Mouse (Mus musculus): ENCODE data around the gene Slc46a3. TPM values are rescaled to one million over a fixed set of nuclear protein-coding genes. Genes with fewer than 3 reads are reported as not detected.

The Slc46a3 gene
- total RNA-seq, 2 experiments from 2014 or later, result 6.6 to 6.8 TPM

DNA sequence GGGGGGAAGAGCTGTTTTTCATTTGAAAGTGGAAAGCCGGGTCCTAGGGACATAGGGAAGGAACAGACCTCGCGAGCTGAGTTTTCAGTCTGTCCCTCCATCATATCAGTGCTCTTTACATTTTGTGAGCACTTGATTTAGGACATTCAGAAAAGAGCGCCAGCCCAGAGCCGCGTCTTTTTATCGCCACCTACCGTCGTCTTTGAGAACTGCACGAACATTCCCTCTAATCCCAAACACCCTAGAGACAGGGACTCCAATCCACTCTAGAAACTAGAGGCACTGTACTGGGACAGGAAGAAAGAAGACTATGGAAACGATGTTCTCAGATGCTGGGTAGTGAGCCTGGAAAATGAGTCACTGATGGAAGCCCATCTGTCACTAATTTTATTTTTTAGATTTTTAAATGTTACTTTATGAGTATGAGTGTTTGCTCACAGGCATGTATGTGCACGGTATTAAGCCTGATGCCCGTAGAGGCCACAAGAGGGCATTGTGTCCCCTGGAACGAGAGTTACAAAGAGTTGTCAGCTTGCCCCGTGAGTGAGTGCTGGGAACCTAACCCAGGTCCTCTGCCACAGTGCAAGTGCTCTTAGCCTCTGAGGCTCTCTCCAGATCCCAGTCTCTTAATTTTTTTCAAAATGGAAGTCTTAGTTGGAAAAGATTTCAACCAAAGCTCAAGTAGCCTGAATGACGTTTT, 46.3 kb downstream of the Slc46a3 start:
- peak; percentile 72 to 77 for DNase-seq (ENCODE audit: low spot score in 2 of 2)

DNA sequence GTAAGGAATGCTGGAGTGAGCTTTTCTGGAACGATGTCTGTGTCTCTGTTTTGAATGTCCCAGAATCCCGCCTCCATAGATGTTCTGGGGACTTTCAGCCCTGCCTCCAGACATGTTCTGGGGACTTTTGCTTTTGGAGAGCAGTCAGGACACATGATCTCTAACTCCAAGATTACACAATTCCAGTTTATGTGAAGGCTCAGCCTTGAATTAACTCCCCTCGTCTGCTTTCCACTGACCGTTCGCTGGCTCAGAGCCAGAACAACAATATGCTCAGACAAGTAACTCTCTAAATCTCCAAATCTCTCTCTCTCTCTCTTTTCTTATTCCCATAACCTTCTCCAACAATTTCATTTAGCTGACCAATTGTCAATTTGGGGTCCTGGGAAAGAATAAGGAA, 47.3 kb downstream of the Slc46a3 start:
- no peak for DNase-seq (ENCODE audit: low spot score in 2 of 2)

DNA sequence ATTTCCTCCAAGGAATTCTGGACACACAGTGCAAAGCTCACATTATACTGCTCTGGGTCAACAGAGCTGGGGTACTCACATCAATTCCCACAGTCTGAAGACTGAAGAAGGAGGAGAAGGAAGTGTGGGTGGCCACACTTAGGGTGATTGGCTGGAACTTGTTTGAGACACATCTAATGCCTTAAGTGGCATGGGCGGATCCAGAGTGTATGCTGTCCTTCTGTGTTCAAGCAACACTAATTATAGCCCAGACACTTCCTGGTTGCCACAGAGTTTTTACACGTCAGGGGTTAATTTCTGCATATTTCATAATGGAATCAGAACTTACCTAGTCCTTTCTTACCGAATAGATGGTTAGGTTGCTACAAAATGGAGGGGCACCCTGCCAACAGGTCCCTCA, 49.3 kb downstream of the Slc46a3 start:
- DNase-seq (ENCODE audit: low spot score in 2 of 2), result no peak

DNA sequence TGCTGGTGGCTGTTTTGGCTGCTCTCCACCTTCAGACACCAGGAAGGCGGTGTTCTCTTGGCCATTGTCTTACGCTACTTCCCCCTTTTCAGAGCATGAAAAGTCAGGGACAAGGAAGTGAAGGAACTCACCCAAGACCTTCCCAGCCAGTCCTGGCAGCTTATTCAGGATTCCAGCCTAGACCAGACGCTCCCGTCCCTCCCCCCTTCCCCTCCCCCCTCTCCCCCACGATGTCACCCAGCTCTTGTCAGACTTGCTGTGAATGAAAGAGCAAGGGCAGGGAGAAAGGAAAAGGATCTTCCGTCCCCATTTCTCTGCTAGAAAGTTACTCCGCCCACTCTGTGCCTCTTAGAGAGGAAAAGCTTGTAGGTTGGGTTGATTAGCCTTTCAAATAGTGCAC, 51.3 kb downstream of the Slc46a3 start:
- no peak for DNase-seq (ENCODE audit: low spot score in 2 of 2)

DNA sequence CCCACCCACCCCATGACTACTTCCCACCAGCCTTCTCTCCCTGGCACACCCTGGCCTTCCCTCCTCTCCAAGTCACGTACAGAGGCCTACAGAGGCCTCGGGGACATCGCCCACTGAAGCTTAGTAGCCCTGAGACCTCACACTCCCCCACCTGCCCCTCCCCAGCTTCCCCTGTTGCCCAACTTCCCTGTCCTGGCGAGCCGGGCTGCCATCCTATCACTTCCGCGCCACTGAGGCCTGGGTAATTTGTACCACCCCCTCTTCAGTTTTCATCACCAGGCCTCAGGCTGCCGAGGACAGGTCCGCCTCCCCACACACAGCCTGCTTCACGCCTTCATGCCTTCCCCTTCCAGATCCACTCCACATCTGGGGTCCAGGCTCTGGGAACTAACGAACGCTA, 55.2 kb downstream of the Slc46a3 start:
- DNase-seq (ENCODE audit: low spot score in 2 of 2), result no peak

DNA sequence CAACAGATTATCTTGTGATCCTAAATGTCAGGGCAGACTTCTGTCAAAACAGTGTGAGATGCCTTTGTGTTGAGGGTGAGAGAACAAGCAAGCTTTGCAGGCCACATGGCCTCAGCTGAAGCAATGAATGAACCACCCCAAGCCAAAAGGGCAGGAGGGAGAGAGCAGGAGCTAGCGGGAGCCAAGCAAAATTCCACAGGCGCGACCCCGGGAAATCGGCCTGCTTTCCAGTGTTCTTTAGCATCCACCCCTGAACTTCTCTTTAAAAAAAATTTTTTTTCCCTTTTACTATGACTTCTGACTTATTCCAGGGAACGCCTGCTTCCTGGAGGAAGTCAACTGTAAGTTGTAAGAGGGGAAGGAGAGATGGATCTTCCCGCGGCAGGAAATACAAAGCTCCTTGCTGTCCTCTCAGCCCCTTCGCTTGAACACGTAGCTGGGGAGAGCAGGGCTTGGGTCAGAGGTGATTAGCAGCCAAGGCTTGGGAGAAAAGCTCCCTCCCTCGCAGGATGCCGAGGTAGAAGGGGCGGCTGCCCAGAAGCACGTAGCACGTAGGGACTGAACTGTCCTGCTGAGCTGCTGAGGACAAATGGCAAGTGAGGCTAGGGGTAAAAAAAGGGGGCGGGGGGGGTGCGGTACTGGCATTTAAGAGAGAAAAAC, 59.6 kb downstream of the Slc46a3 start:
- DNase-seq (ENCODE audit: low spot score in 2 of 2), result no peak

DNA sequence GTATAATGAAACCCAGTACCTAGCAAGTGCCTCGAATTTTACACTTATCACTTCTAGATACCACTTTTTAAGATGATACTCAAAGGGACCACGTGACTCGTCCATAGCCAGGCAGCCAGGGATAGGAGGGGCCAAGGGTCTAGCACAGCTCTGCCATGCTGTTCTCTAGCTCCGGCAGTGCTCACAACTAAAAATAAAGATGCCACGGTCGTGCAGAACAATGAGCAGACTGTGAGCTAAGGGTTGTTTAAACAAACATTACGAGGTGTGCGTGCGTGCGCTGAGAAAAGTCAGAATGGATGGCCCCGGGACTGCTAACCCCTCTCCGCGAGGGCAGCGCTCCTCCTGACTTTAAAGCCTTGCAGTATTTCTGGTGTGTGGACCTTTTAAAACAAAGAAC, 61.8 kb downstream of the Slc46a3 start:
- DNase-seq (ENCODE audit: low spot score in 2 of 2), result no peak

DNA sequence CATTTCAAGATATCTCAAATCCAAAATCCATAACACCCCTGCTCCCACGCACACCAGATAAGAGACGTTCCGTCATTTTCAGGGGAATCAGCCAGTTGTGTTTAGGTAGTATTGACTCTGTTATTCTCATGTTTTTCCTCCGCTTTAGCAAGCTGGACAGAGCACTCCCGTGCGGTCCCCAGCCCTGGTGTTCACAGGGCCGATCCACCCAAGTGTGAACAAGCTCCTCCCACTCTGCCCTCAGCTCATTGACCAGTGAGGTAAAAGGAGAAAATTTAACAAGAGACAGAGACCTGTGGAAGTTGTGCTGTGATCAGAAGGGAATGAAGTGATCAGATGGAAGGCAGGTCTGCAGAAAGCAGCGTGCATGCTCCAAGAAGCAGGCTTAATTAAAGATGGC, 65.8 kb downstream of the Slc46a3 start:
- no peak for DNase-seq (ENCODE audit: low spot score in 2 of 2)

Other genes with a start within 250 kb of the Slc46a3 start
- 10 to 100 TPM; 27.0 to 29.0 TPM for gene Flt1, start 168.8 kb downstream of the Slc46a3 start, total RNA-seq (2021)
- 100 to 1,000 TPM; 151 to 173 TPM for gene Pomp, start 34.4 kb downstream of the Slc46a3 start, total RNA-seq (2021)
- 10 to 100 TPM; 35.3 to 40.3 TPM for gene Mtus2, start 62.5 kb upstream of the Slc46a3 start, total RNA-seq (2021)

Data from layer of hippocampus, postnatal 10 days (tissue).